Mouse (Mus musculus): ENCODE measurements around the gene Sh3rf1.

DNA sequence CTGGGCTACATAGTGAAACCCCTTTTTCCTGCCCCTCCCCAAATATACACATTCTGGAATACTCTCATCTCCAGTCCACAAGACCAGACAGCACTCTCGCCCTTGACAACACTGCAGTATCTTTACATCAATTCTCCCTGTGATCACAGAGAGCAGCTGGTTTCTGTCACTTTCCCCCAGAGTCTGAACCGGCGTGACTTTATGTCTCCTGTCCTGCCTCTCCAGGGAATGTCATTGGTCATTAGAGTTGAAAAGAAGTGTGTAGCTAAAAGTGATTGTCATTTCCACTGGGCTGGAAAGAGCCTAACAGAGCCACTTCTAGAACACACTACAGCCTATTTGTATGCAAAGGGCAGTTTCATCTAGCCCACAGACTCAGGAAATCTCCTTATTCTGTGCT lies 220.7 kb downstream of the Sh3rf1 start:
- TF ChIP-seq CTCF (IDR thresholded peaks at IDR 0.05; ENCODE audit: low read depth) (no peak), EP300 (optimal IDR thresholded peaks at IDR 0.05) (no peak)
